Mouse (Mus musculus): ENCODE data around the gene Rnd2. TPM values are rescaled to one million over a fixed set of nuclear protein-coding genes. Genes with fewer than 3 reads are reported as not detected.

Rnd2 gene
- polyA plus RNA-seq, 1 experiment from 2014 or later: 9.4 TPM

DNA sequence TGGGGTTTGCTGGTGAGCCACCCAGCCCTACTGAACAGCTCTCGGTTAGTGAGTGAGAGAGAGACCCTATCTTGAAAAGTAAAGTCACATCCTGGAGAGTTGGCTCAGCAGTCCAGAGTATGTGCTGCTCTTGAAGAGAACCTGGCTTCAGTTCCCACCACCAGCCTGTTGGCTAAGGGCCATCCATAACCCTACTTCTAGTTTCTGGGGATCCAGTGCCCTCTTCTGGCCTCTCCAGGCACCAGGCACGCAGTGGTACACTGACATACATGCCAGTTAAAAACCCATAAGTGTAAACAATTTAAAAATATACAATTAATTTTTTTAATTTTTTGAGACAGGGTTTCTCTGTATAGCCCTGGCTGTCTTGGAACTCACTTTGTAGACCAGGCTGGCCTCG lies 14.4 kb upstream of the Rnd2 start:
- H3K4me3 ChIP-seq (ENCODE audit: low read depth, low read length): no peak overlapping the region
- H3K9ac ChIP-seq (replicated peaks; ENCODE audit: low read depth): no peak overlapping the region
- no peak for ATAC-seq
- no peaks in the 10 kb centered on the region for H3K36me3 ChIP-seq (ENCODE audit: insufficient read depth, low read length)
- H3K27me3 ChIP-seq (replicated peaks; ENCODE audit: insufficient read depth, low read length): no peaks in the 10 kb centered on the region
- peaks cover 9% of the 10 kb centered on the region; the same call in 1 of the 2 replicates for H3K4me1 ChIP-seq (ENCODE audit: insufficient read depth, low read depth, low read length)
- H3K9me3 ChIP-seq (ENCODE audit: low read length): no peaks in the 10 kb centered on the region
- no peak for DNase-seq (ENCODE audit: low spot score)
- no peak overlapping the region for H3K4me2 ChIP-seq (replicated peaks; ENCODE audit: low read depth, low read length)
- 79% methylated on average over 3 of the region's 3 CpGs for WGBS
- no peak for TF ChIP-seq EP300 (IDR thresholded peaks at IDR 0.05)
- TF ChIP-seq CTCF (IDR thresholded peaks at IDR 0.05): peak; percentile 55
- no peak overlapping the region for H3K27ac ChIP-seq (ENCODE audit: low read length)

DNA sequence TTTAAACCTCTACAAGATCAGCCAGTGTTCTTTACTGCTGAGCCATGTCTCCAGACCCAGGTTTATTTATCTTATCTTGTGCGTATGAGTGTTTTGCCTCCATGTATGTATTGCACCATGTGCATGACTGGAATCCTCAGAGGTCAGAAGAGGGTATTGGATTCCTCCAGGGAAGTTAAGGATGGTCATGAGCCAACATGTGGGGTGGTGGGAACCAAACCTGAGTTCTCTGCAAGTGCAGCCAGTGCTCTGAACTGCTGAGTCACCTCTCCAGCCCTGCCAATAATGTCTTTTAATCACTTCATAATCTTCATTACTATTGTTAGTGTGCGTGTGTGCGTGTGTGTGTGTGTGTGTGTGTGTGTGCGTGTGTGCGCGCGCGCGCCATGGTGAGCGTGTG lies 13.3 kb upstream of the Rnd2 start:
- no peak overlapping the region for H3K4me3 ChIP-seq (ENCODE audit: low read depth, low read length)
- no peak overlapping the region for H3K9ac ChIP-seq (replicated peaks; ENCODE audit: low read depth)
- H3K4me1 ChIP-seq (ENCODE audit: insufficient read depth, low read depth, low read length): peaks cover 9% of the 10 kb centered on the region; the same call in 1 of the 2 replicates
- no peak overlapping the region for H3K27ac ChIP-seq (ENCODE audit: low read length)
- H3K27me3 ChIP-seq (replicated peaks; ENCODE audit: insufficient read depth, low read length): no peaks in the 10 kb centered on the region
- H3K9me3 ChIP-seq (ENCODE audit: low read length): no peaks in the 10 kb centered on the region
- TF ChIP-seq CTCF (IDR thresholded peaks at IDR 0.05) (no peak), EP300 (IDR thresholded peaks at IDR 0.05) (no peak)
- no peak overlapping the region for H3K4me2 ChIP-seq (replicated peaks; ENCODE audit: low read depth, low read length)
- no peak for ATAC-seq
- no peak for DNase-seq (ENCODE audit: low spot score)
- 92% methylated on average over 10 of the region's 10 CpGs for WGBS
- no peaks in the 10 kb centered on the region for H3K36me3 ChIP-seq (ENCODE audit: insufficient read depth, low read length)

GRCm38 (mm10) chr11:101452093-101452774 lies 12.6 kb upstream of the Rnd2 start:
- Histone ChIP-seq H3K27ac (ENCODE audit: low read length) (no peak overlapping the region), H3K36me3 (ENCODE audit: insufficient read depth, low read length) (no peaks in the 10 kb centered on the region), H3K9me3 (ENCODE audit: low read length) (no peaks in the 10 kb centered on the region), H3K4me2 (replicated peaks; ENCODE audit: low read depth, low read length) (no peak overlapping the region), H3K4me3 (ENCODE audit: low read depth, low read length) (no peak overlapping the region), H3K9ac (replicated peaks; ENCODE audit: low read depth) (no peak overlapping the region), H3K27me3 (replicated peaks; ENCODE audit: insufficient read depth, low read length) (no peaks in the 10 kb centered on the region), H3K4me1 (ENCODE audit: insufficient read depth, low read depth, low read length) (peaks cover 9% of the 10 kb centered on the region; the same call in 1 of the 2 replicates)
- DNase-seq (ENCODE audit: low spot score) (no peak), ATAC-seq (no peak)
- no peak for TF ChIP-seq EP300 (IDR thresholded peaks at IDR 0.05)
- no peak for TF ChIP-seq CTCF (IDR thresholded peaks at IDR 0.05)
- whole genome bisulfite sequencing: 52% methylated on average over 10 of the region's 10 CpGs

GRCm38 (mm10) chr11:101454702-101455101 lies 10.1 kb upstream of the Rnd2 start:
- WGBS: 56% methylated on average over 6 of the region's 6 CpGs
- no peak for DNase-seq (ENCODE audit: low spot score)
- H3K27ac ChIP-seq (ENCODE audit: low read length): no peak overlapping the region

GRCm38 (mm10) chr11:101455627-101456026 lies 9.2 kb upstream of the Rnd2 start:
- no peak overlapping the region for H3K27ac ChIP-seq (ENCODE audit: low read length)
- 64% methylated on average over 7 of the region's 7 CpGs for WGBS
- no peak for ATAC-seq

More at GRCm38 (mm10) chr11:101454702-101455101, 10.1 kb upstream of the Rnd2 start:
- ATAC-seq: no peak
- no peaks in the 10 kb centered on the region for H3K9me3 ChIP-seq (ENCODE audit: low read length)
- H3K27me3 ChIP-seq (replicated peaks; ENCODE audit: insufficient read depth, low read length): no peaks in the 10 kb centered on the region
- TF ChIP-seq EP300 (IDR thresholded peaks at IDR 0.05) (no peak), CTCF (IDR thresholded peaks at IDR 0.05) (no peak)
- H3K36me3 ChIP-seq (ENCODE audit: insufficient read depth, low read length): peaks cover 3% of the 10 kb centered on the region; the same call in 1 of the 2 replicates
- H3K4me3 ChIP-seq (ENCODE audit: low read depth, low read length): no peak overlapping the region
- H3K4me2 ChIP-seq (replicated peaks; ENCODE audit: low read depth, low read length): no peak overlapping the region
- 0 out of 2 replicates have a peak, but pooled peaks cover 4% of the 10 kb centered on the region for H3K4me1 ChIP-seq (ENCODE audit: insufficient read depth, low read depth, low read length)
- no peak overlapping the region for H3K9ac ChIP-seq (replicated peaks; ENCODE audit: low read depth)

GRCm38 (mm10) chr11:101457631-101458030 lies 7.2 kb upstream of the Rnd2 start:
- Histone ChIP-seq H3K4me3 (ENCODE audit: low read depth, low read length) (no peak overlapping the region), H3K4me1 (ENCODE audit: insufficient read depth, low read depth, low read length) (no peaks in the 10 kb centered on the region; the same call in 1 of the 2 replicates), H3K36me3 (ENCODE audit: insufficient read depth, low read length) (peaks cover 19% of the 10 kb centered on the region), H3K27ac (ENCODE audit: low read length) (no peak overlapping the region), H3K9me3 (ENCODE audit: low read length) (no peaks in the 10 kb centered on the region), H3K9ac (replicated peaks; ENCODE audit: low read depth) (no peak overlapping the region), H3K4me2 (replicated peaks; ENCODE audit: low read depth, low read length) (no peak overlapping the region), H3K27me3 (replicated peaks; ENCODE audit: insufficient read depth, low read length) (no peaks in the 10 kb centered on the region)
- DNase-seq (ENCODE audit: low spot score) (no peak), ATAC-seq (no peak)
- TF ChIP-seq EP300 (IDR thresholded peaks at IDR 0.05) (no peak), CTCF (IDR thresholded peaks at IDR 0.05) (no peak)
- 88% methylated on average over 9 of the region's 9 CpGs for WGBS

More at GRCm38 (mm10) chr11:101455627-101456026, 9.2 kb upstream of the Rnd2 start:
- no peak overlapping the region for H3K9ac ChIP-seq (replicated peaks; ENCODE audit: low read depth)
- no peaks in the 10 kb centered on the region for H3K4me1 ChIP-seq (ENCODE audit: insufficient read depth, low read depth, low read length)
- TF ChIP-seq EP300 (IDR thresholded peaks at IDR 0.05): no peak
- TF ChIP-seq CTCF (IDR thresholded peaks at IDR 0.05): no peak
- no peak overlapping the region for H3K4me2 ChIP-seq (replicated peaks; ENCODE audit: low read depth, low read length)
- H3K27me3 ChIP-seq (replicated peaks; ENCODE audit: insufficient read depth, low read length): no peaks in the 10 kb centered on the region
- no peak for DNase-seq (ENCODE audit: low spot score)
- peaks cover 9% of the 10 kb centered on the region; the same call in 1 of the 2 replicates for H3K36me3 ChIP-seq (ENCODE audit: insufficient read depth, low read length)
- H3K9me3 ChIP-seq (ENCODE audit: low read length): no peaks in the 10 kb centered on the region
- H3K4me3 ChIP-seq (ENCODE audit: low read depth, low read length): no peak overlapping the region

All from lung, postnatal 0 days (tissue).